Mouse (Mus musculus): ENCODE results near the gene Olfr224. TPM values are rescaled to one million over a fixed set of nuclear protein-coding genes. Genes with fewer than 3 reads are reported as not detected.

The Olfr224 gene
- polyA plus RNA-seq (2017; shearing (Covaris generic)) = not detected

DNA sequence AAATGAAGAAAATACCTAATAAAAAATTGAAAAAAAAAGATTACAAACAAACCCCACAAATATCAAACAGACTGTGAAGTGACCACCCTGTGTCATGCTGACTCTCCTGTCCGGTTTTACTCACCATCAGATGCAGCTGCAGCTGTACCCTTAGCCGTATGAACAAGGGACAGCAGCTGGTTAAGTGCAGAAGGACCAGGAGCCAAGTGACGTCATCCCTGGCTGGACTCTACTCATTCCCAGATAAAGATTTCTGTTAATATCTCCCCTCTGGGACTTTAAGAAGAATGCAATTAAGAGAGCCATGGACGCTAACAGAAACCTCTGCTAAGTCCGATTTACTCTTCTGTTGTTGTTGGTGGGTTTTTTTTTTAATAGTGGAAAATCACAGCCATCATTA is at the start of gene Olfr224:
Gene Olfr224 (minus strand): TSS at position 149 of the 400 bp plus-strand sequence.

DNA sequence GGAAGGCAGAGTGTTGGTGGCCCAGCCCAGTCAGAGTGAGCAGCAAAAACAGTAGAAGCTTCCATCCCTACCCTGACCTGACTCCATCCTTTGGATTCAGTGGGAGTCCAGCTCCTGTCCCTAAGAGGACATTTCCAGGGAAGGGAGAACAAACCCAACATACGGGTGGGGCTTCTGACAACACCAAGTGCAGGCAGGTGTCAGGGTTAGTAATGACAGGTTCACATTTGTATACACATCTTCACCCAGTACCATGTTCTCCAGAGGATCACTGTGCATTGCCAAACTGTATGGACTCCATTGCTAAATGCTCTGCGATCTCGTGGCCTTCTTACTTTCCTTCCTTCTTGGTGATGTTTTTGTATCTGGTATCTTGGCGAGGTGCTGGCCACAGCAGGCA is 45.6 kb upstream of the Olfr224 start, which contains the start of gene 2210407C18Rik:
Gene 2210407C18Rik (minus strand): TSS at position 101 of the 400 bp plus-strand sequence.

GRCm38 (mm10) chr11:58594814-58595213 is 24.5 kb upstream of the Olfr224 start, which contains the start of gene Olfr324:
Gene Olfr324, plus strand, starts transcription at chr11:58595114.

DNA sequence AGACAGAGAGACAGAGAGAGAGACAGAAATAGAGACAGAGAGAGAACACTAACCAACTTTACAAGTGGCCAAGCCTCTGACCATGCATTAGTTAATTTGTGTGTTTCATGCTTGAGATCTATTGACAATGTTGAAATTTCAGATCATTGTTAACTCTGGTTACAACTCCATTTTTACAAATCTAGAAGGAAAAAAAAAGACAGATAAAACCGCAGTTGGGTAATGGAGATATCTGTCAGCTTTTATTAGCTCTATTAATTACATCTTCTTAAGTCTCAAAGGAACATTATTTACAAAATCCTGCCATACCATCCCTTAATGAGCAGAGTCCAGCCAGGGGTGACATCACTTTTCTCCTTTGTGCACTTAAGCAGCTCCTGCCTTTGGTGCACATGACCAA is 7.1 kb upstream of the Olfr224 start, which contains the start of gene Olfr325:
Gene Olfr325 (plus strand): TSS at position 301 of the 400 bp plus-strand sequence.

GRCm38 (mm10) chr11:58555536-58555935 is 14.8 kb downstream of the Olfr224 start, which contains the start of gene Olfr328:
Gene Olfr328, minus strand, starts transcription at chr11:58555636.

DNA sequence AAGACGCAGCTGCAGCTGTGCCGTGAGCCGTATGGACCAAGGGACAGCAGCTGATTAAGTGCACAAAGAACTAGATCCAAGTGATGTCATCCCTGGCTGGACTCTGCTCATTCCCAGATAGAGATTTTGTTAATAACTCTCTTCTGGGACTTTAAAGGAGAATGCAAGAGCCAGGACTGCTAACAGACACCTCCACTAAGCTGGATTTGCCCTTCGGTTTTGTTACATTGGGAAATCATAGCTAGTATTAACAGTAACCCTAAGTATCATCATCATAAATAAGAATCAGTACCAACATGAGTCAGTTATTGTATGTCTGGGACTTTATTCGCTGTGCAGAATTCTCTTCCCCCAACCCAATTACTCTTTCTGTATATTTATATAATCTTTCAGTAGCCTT is 24.0 kb downstream of the Olfr224 start, which contains the start of gene Olfr329-ps:
Gene Olfr329-ps (minus strand): TSS at position 101 of the 400 bp plus-strand sequence.

GRCm38 (mm10) chr11:58534736-58535135 is 35.6 kb downstream of the Olfr224 start, which contains the start of gene Olfr330:
Gene Olfr330, minus strand, starts transcription at chr11:58534836.

Other genes starting within 250 kb of the Olfr224 start
- 38.4 TPM for gene Zfp672, start 240.2 kb downstream of the Olfr224 start, polyA plus RNA-seq (2017; shearing (Covaris generic))
- gene Sh3bp5l, start 239.8 kb downstream of the Olfr224 start, polyA plus RNA-seq (2017; shearing (Covaris generic)) = 23.2 TPM
- gene Lypd8, start 191.5 kb downstream of the Olfr224 start, polyA plus RNA-seq (2017; shearing (Covaris generic)) = not detected
- not detected for gene 1810065E05Rik, start 149.4 kb downstream of the Olfr224 start, polyA plus RNA-seq (2017; shearing (Covaris generic))
- not detected for gene Gm12253, start 138.0 kb downstream of the Olfr224 start, polyA plus RNA-seq (2017; shearing (Covaris generic))
- gene Lypd9, start 117.6 kb downstream of the Olfr224 start, polyA plus RNA-seq (2017; shearing (Covaris generic)) = not detected
- gene Olfr30, start 108.3 kb downstream of the Olfr224 start, polyA plus RNA-seq (2017; shearing (Covaris generic)) = not detected
- not detected for gene Olfr332, start 78.0 kb downstream of the Olfr224 start, polyA plus RNA-seq (2017; shearing (Covaris generic))
- gene Olfr331, start 68.0 kb downstream of the Olfr224 start, polyA plus RNA-seq (2017; shearing (Covaris generic)) = not detected
- gene Olfr330, start 35.7 kb downstream of the Olfr224 start, polyA plus RNA-seq (2017; shearing (Covaris generic)) = 0.44 TPM
- not detected for gene Olfr329-ps, start 24.1 kb downstream of the Olfr224 start, polyA plus RNA-seq (2017; shearing (Covaris generic))
- gene Olfr328, start 14.9 kb downstream of the Olfr224 start, polyA plus RNA-seq (2017; shearing (Covaris generic)) = not detected
- not detected for gene Olfr325, start 7.2 kb upstream of the Olfr224 start, polyA plus RNA-seq (2017; shearing (Covaris generic))
- gene Olfr324, start 24.6 kb upstream of the Olfr224 start, polyA plus RNA-seq (2017; shearing (Covaris generic)) = not detected
- gene 2210407C18Rik, start 45.5 kb upstream of the Olfr224 start, polyA plus RNA-seq (2017; shearing (Covaris generic)) = not detected
- not detected for gene Olfr323, start 59.9 kb upstream of the Olfr224 start, polyA plus RNA-seq (2017; shearing (Covaris generic))
- not detected for gene Trim58, start 69.9 kb upstream of the Olfr224 start, polyA plus RNA-seq (2017; shearing (Covaris generic))
- not detected for gene Olfr322, start 88.2 kb upstream of the Olfr224 start, polyA plus RNA-seq (2017; shearing (Covaris generic))
- not detected for gene Olfr320, start 110.5 kb upstream of the Olfr224 start, polyA plus RNA-seq (2017; shearing (Covaris generic))
- gene Olfr319, start 128.6 kb upstream of the Olfr224 start, polyA plus RNA-seq (2017; shearing (Covaris generic)) = not detected
- not detected for gene Olfr318, start 153.5 kb upstream of the Olfr224 start, polyA plus RNA-seq (2017; shearing (Covaris generic))
- gene Olfr317, start 168.7 kb upstream of the Olfr224 start, polyA plus RNA-seq (2017; shearing (Covaris generic)) = not detected
- not detected for gene Olfr316, start 182.2 kb upstream of the Olfr224 start, polyA plus RNA-seq (2017; shearing (Covaris generic))
- gene Olfr315, start 202.6 kb upstream of the Olfr224 start, polyA plus RNA-seq (2017; shearing (Covaris generic)) = not detected
- gene Olfr314, start 212.4 kb upstream of the Olfr224 start, polyA plus RNA-seq (2017; shearing (Covaris generic)) = not detected
- gene Fam183b, start 231.4 kb upstream of the Olfr224 start, polyA plus RNA-seq (2017; shearing (Covaris generic)) = not detected
- not detected for gene Olfr313, start 244.4 kb upstream of the Olfr224 start, polyA plus RNA-seq (2017; shearing (Covaris generic))